Mouse (Mus musculus): ENCODE measurements around the gene Rcan3. TPM values are rescaled to one million over a fixed set of nuclear protein-coding genes. Genes with fewer than 3 reads are reported as not detected.
A peak's percentile ranks its signal among the peaks of the same experiment; 100 is the strongest.

Gene Rcan3
- total RNA-seq, 2 experiments from 2014 or later = 3.1 to 4.0 TPM

- H3K4me3 ChIP-seq = peak overlapping the region; percentile 95
- peak overlapping the region; percentile 88 for H3K27ac ChIP-seq
- no peak for TF ChIP-seq CTCF (IDR thresholded peaks at IDR 0.05)
- intact Hi-C loops (cut with DNase I) = loop anchor here (2.0 kb wide), 1 partner anchor 60 kb away; the partner anchor contains the start of genes Nipal3 and Stpg1
- DNase-seq = no peak
Observed at GRCm38 (mm10) chr4:135434395-135434789, 739 bp upstream of the Rcan3 start.

DNA sequence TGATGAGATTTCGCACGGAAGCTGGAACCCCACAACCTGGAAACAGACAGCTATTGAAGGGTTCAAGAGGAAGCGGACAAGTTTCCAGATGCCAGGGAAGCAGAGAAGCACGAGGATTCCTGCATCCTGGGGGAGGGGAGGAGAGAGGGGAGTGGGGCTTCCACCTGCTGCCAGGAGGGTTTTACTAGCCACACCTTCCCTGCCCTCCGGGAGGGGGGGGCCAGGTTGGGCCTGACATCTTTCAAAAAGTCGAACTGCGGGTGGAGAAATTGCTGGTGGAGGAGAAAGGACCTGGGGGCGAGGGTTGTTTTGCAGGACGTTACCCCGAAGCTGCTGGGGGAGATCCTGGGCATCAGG lies 589 bp downstream of the Rcan3 start:
- intact Hi-C loops (cut with DNase I) = no loop called here
- Histone ChIP-seq H3K4me3 (peak overlapping the region; percentile 95), H3K27ac (peak overlapping the region; percentile 88)
- peak; percentile 21 for DNase-seq
- no peak for TF ChIP-seq CTCF (IDR thresholded peaks at IDR 0.05)

DNA sequence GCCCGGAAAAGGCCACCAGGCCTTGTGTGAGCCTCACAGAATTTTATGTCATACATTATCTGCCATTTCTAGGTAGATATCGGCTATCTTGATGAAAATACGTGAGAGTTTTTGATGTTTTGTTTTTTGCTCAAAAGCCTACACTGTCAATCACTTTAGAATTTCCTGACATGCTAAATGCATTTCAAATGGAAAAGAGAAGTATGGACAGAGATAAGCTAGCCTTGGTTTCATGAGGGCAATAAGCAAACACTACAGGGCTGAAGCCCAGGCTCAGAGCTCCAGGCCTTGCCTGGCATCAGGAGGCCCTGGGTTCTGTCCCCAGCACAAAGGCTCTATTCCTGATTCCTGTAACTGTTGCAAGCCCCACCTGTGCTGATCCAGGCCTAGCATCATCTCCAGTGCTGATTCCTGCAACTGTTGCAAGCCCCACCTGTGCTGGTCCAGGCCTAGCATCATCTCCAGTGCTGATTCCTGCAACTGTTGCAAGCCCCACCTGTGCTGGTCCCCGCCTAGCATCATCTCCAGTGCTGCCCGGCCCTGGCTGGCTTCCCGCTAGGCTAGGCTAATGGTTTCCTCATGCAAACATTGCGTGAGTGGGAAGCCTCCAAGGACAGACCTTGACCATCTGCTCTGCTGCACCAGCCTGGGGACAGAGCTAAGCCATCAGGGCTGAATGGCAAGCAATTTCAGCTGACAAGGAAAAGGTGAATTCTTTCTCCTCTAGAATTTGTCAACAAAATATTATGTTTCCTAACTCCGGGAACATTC lies 3.5 kb downstream of the Rcan3 start:
- Histone ChIP-seq H3K4me3 (no peak overlapping the region), H3K27ac (no peak overlapping the region)
- no peak for TF ChIP-seq CTCF (IDR thresholded peaks at IDR 0.05)
- intact Hi-C loops (cut with DNase I) = no loop called here
- no peak for DNase-seq

DNA sequence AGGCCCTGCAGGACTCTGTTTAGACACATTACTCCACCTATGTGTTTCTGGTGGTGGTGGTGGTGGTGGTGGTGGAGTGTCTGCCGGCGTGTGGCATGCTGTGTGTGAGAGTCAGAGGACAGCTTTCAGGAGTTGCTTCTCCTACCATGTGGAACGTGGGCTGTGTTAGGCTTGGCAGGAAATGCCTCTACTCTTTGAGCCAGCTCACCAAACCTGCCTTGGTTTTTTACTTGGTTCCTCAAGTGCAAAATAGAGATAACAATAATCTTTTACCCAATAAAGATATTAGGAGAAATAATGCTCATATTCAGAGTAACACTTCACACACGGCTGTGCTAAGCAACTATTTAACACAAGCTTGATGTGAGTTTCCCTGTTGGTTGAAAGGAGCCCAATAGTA lies 4.3 kb downstream of the Rcan3 start:
- no peak overlapping the region for H3K4me3 ChIP-seq
- no peak for TF ChIP-seq CTCF (IDR thresholded peaks at IDR 0.05)
- intact Hi-C loops (cut with DNase I) = no loop called here
- no peak overlapping the region for H3K27ac ChIP-seq
- DNase-seq = no peak

DNA sequence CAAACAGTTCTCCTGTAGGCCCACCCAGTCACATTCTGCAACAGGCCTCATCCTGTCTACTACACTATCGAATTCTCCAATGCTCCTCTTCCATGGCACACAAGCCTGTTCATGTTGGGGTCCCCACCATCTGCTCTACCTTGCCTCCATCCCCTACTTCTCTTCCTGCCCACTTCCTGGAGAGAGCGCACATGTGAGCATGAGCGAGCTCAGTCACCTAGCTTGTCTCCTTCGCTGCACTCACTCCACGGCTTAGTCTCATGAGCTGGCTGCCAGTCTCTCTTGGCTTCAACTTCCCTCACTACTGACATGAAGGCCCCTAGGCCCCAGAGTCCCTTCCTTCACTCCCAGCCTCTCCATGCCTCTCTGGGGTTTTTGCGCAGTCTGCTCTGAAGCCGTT lies 7.1 kb downstream of the Rcan3 start:
- no peak overlapping the region for H3K27ac ChIP-seq
- H3K4me3 ChIP-seq = no peak overlapping the region
- TF ChIP-seq CTCF (IDR thresholded peaks at IDR 0.05) = no peak
- intact Hi-C loops (cut with DNase I) = no loop called here
- no peak for DNase-seq

- TF ChIP-seq CTCF (IDR thresholded peaks at IDR 0.05) = no peak
- Histone ChIP-seq H3K4me3 (no peak overlapping the region), H3K27ac (no peak overlapping the region)
- intact Hi-C loops (cut with DNase I) = no loop called here
- no peak for DNase-seq
Observed at GRCm38 (mm10) chr4:135425625-135426024, 8.0 kb downstream of the Rcan3 start.

GRCm38 (mm10) chr4:135420961-135421360 lies 12.7 kb downstream of the Rcan3 start:
- no peak for DNase-seq
- intact Hi-C loops (cut with DNase I) = no loop called here
- TF ChIP-seq CTCF (IDR thresholded peaks at IDR 0.05) = no peak

DNA sequence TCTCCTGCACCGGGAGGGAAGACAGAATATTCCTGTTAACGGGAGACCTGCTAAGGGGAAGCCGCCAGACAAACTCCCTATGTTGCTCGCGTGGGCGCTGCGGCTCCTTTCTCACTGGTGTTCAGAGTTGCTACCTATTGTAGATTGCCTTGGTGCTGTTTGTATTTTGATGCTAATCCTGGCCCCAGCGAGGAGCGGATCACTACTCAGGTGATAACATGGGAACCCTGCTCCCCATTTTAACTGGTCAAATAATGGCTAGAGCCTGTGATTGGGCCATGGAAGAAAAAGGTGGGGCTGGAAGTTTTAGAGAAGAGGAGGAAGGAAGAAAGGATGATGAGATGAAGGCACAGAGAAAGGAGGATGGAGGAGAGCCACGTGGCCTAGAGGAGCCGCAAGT lies 13.2 kb downstream of the Rcan3 start:
- intact Hi-C loops (cut with DNase I) = no loop called here
- no peak for DNase-seq
- no peak overlapping the region for H3K27ac ChIP-seq
- no peak overlapping the region for H3K4me3 ChIP-seq
- no peak for TF ChIP-seq CTCF (IDR thresholded peaks at IDR 0.05)

More at GRCm38 (mm10) chr4:135420961-135421360, 12.7 kb downstream of the Rcan3 start:
- Histone ChIP-seq H3K4me3 (no peak overlapping the region), H3K27ac (no peak overlapping the region)

GRCm38 (mm10) chr4:135419996-135420395 lies 13.7 kb downstream of the Rcan3 start:
- no peak for DNase-seq
- intact Hi-C loops (cut with DNase I) = no loop called here
- no peak for TF ChIP-seq CTCF (IDR thresholded peaks at IDR 0.05)
- Histone ChIP-seq H3K4me3 (no peak overlapping the region), H3K27ac (no peak overlapping the region)

DNA sequence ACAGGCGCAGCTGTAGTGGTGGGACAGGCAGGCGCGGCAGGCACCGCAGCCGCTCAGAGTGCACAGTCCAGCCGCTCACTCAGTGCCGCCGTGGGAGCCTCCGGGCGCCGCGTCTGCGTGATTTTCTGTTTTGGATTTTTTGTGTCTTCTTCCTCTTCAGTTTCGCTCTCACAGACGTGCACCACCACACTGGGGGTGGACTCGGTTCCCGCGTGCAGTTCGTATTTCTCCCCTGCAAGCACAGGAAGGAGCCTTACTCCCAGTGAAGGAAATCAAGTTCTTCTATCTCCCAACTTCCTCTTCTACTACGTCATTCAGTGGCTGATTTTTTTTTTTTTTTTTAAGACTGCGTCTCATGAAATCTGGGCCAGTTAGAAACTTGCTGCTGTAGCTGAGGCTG lies 17.3 kb downstream of the Rcan3 start:
- no peak for TF ChIP-seq CTCF (IDR thresholded peaks at IDR 0.05)

DNA sequence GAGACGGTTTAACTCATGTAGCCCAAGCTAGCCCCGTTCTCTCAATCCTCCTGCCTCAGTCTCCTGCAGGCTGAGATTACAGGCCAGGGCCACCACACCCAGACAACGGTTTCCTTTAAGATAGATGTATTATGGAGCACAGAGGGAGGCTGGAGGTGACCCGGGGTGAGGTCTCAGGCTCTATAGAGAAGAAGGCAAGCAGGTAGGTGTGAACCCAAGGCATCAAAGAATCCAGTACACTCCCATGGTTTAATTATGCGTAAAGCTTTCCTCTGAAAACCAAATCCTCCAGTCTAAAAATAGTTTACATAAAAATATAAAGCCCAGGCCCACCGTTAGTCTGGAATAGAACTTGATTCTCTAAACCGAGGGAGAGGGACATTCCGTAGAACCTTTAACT lies 20.2 kb downstream of the Rcan3 start:
- intact Hi-C loops (cut with DNase I) = loop anchor here (5.0 kb wide), 1 partner anchor 56 kb away; no protein-coding TSS in a partner anchor
- H3K4me3 ChIP-seq = no peak overlapping the region
- no peak overlapping the region for H3K27ac ChIP-seq
- no peak for DNase-seq
- no peak for TF ChIP-seq CTCF (IDR thresholded peaks at IDR 0.05)

More for the DNA sequence above, 17.3 kb downstream of the Rcan3 start:
- intact Hi-C loops (cut with DNase I) = no loop called here
- DNase-seq = no peak
- H3K4me3 ChIP-seq = no peak overlapping the region
- H3K27ac ChIP-seq = no peak overlapping the region

GRCm38 (mm10) chr4:135411633-135412032 lies 22.0 kb downstream of the Rcan3 start:
- peak; percentile 74 for DNase-seq

DNA sequence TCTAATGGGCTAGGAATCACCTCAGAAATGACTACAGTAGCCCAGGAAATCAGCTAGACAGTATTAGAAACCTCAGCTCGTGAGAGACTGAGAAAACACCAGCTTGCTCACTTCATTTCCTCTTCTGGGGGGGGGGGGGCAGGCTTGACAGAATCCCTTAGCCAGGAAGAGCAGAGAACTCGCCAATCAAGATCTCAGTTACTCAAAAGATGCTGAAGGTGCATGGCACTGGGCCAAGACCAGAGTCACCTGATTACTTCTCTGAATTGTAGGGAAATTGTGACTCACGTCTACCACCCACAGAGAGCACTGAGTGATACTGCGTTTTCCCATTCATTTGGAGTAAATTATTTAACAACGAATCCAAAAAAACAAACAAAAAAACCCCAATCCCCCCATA lies 27.5 kb downstream of the Rcan3 start:
- no peak for DNase-seq
- intact Hi-C loops (cut with DNase I) = no loop called here
- no peak for TF ChIP-seq CTCF (IDR thresholded peaks at IDR 0.05)
- Histone ChIP-seq H3K27ac (no peak overlapping the region), H3K4me3 (no peak overlapping the region)

More at GRCm38 (mm10) chr4:135411633-135412032, 22.0 kb downstream of the Rcan3 start:
- TF ChIP-seq CTCF (IDR thresholded peaks at IDR 0.05) = peak; percentile 94
- intact Hi-C loops (cut with DNase I) = loop anchor here (1.0 to 5.0 kb wide), 2 partner anchors 28 to 54 kb away; no protein-coding TSS in a partner anchor
- Histone ChIP-seq H3K27ac (no peak overlapping the region), H3K4me3 (no peak overlapping the region)

DNA sequence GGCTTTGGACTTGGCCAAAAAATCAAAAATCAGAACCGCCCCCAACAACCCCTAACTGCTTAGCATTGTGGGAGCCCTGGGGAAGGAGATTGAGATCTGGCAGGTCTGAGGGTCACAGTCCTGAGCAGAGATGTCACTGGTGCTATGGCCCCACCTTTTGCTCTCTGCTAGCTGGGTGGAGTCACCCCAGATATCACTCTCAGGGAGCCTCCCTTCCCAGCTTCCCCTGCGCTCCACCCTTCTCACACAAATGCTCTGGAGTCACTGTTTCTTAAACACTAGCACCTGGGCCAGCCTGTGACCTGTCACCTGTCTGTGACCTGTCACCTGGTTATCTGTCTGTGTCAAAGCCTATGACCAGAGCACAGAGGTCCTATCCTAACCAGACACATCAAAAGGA lies 28.7 kb downstream of the Rcan3 start:
- no peak for TF ChIP-seq CTCF (IDR thresholded peaks at IDR 0.05)
- intact Hi-C loops (cut with DNase I) = no loop called here
- Histone ChIP-seq H3K27ac (no peak overlapping the region), H3K4me3 (no peak overlapping the region)
- no peak for DNase-seq
